Mouse (Mus musculus): ENCODE data around the gene Btn2a2.

The Btn2a2 gene

DNA sequence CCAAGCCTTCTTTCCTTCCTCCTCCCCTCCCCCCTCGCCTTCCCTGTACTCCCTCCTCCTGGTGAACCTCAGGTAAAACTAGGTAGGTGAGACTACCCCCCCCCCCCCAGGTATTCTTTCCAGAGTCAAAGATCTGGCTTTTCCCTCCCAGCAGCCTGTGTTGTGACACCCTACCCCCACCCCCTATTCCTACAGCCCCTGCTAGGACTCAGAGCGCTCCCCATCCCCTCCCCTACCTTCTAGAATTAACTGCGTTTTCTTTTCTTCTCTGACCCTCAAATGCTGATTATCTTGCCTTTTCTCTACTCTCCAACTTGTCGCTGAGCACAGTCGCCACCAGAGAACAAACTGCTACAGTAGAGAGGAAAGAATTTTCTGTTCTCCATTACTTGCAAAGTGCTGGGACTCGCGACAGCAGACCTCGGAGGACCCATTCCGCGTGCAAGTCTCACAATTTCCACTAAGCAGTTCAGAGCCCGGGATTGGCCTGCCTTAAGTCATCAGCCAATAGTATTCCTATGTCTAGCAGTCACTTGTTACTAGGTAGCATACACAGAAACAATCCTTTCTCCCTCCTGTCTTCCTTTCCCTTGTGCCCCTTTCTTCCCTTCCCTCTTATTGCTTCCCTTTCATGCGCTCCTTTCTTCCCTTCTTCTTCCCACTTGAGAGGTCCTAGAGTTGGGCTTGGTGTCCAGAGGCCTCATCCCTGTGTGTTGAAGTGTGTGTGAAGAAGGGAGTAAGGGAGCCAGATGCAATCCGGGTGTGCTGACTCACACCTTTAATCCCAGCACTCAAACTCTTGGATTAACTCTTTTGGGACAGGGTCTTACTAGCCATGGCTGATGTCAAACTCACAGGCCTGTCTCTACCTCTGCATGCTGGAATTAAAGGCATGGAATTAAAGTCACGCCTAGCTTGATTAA is at the start of gene Btn2a2:
Btn2a2 (minus strand) TSS at position 458 of the 923 bp plus-strand sequence.
- peak; percentile 53 for DNase-seq

DNA sequence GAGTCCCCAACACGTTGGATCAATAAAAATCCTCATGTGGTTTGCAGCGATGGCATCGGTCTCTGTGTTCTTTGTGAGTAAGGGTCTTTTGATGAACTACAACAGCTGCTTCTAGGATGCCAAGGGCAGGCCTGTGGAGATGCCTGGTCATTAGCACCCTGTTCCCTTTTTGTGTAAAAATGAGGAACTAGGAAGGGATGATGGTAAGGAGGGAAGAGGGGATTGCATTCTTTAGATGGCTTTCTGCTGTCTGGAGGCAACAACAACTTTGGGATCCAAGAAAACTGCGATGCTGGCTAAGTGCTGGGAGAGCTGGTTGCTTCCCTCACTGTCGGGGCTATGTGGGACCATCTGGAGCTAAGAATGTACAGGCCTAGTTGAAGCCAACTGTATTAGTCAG is 49.6 kb upstream of the Btn2a2 start:
- no peak for DNase-seq

DNA sequence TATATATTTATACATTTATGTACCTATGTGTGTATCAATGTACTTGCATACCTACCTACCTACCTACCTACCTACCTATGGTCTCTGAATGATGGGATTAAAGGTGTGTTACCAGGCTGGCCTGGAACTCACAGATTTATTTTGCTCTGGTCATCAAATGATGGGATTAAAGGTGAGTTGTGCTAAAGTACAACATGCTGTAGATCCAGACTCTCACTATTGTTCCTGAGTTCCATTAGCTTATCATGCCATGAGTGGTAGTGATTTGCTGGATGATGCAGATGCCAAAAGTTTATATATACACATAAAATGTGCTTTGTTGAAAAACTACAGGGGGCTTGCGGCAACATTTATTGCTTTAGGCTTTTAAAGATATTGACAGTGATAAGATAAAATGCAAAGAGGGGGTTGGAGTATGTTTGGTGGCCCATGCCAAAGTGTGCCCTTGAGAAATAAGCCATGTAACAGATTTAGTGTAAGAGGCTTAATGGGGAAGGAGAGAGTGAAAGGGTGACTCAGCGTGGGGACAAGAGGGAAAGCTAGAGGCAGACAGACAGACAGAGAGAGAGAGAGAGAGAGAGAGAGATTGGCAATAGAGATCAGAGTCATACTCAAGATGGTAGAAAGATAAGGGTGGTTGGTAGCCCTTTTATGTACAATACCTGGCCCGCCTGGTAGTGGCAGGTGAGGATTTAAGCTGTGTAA is 48.5 kb upstream of the Btn2a2 start:
- DNase-seq = no peak

DNA sequence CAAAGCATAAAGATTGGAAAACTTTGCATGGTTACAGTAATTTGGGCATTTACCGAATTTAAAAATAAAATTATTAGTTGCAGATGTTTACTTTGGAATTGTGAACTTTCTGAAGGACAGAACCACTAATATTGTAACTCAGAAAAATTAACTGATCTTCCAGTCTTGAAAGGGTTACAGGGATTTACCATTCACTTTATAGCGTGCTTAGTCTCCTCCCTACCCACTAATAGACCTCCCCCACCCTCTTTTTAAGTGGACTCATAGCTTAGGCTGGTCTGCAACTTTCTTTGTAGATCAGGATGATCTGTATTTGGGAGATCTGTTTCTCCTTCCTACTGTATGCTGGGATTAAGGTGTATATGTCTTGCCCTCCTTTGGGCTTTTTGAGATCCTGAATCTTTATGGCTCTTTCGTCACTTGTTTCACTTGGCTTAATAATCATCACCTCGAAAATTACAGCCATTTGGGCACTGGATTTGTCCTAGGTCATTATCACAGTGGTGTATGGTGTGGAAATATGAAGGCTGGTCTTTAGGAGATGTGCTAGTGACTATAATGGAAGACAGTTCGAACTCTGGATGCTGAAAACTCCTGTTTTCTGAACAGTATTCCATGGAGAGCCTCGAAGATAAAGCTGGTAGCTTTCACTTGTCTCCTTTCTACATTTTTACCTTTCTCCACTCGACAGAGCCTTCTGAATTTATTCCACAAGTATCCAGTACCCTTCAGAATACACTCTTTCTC is 47.6 kb upstream of the Btn2a2 start:
- no peak for DNase-seq

DNA sequence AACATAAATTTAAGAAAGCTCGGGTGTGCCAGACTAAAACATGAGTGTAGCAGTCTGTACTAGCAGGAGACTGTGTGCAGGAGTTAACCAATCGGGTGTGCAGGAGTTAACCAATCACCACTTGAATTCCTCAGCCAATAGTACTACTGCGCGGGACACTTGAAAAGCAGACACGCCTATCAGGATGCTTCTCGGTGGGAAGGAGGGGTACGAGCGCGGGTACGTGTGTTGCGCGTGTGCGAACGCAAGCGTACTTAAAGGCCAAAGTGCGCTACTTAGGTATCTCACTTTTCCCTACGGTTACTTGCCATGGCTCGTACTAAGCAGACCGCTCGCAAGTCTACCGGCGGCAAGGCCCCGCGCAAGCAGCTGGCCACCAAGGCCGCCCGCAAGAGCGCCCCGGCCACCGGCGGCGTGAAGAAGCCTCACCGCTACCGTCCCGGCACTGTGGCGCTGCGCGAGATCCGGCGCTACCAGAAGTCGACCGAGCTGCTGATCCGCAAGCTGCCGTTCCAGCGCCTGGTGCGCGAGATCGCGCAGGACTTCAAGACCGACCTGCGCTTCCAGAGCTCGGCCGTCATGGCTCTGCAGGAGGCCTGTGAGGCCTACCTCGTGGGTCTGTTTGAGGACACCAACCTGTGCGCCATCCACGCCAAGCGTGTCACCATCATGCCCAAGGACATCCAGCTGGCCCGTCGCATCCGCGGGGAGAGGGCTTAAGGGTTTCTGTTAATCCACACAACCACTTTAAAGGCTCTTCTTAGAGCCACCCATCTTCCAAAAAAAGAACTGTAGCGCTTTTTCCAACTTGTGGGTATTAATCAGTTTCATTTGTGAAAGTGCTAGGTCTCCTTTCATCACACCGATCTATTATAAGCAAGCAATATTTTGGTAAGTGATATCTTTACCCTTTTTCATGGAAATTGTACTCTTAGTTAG is 46.7 kb upstream of the Btn2a2 start, which contains the start of gene Hist1h3g:
Hist1h3g (plus strand) TSS at position 286 of the 939 bp plus-strand sequence.
- peak; percentile 82 for DNase-seq

GRCm38 (mm10) chr13:23534368-23535131 is 45.9 kb upstream of the Btn2a2 start:
- peak; percentile 36 for DNase-seq

DNA sequence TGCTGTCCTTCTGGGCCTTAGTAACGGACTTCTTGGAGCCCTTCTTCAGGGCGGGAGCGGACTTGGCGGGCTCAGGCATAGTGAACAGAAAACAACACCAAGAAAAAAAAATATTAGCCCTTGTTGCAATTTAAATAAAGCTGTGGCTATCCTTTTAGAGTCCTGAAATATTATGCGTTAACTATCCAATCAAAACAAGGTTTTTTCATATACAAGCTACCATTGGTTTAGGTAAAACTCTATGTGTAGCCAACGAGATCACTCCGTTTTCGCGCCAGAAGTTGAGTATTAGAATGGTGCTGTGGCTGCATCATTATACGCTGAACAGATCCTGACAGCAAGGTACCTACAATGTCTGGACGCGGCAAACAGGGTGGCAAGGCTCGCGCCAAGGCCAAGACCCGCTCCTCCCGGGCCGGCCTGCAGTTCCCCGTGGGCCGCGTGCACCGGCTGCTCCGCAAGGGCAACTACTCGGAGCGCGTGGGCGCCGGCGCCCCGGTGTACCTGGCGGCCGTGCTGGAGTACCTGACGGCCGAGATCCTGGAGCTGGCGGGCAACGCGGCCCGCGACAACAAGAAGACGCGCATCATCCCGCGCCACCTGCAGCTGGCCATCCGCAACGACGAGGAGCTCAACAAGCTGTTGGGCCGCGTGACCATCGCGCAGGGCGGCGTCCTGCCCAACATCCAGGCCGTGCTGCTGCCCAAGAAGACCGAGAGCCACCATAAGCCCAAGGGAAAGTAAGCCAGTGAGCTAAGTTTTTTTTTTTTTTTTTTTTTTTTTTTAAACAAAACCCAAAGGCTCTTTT is 45.1 kb upstream of the Btn2a2 start, which contains the start of gene Hist1h2af:
Hist1h2af (plus strand) TSS at position 347 of the 808 bp plus-strand sequence.
- DNase-seq = peak; percentile 66

- DNase-seq = no peak
These were observed 43.8 kb upstream of the Btn2a2 start for GRCm38 (mm10) chr13:23532262-23533075.

GRCm38 (mm10) chr13:23530901-23531875 is 42.5 kb upstream of the Btn2a2 start, which contains the start of gene Hist1h4h:
Hist1h4h (plus strand) TSS chr13:23531050.
- peak; percentile 98 for DNase-seq

GRCm38 (mm10) chr13:23530181-23530900 is 41.7 kb upstream of the Btn2a2 start:
- DNase-seq = peak; percentile 74

DNA sequence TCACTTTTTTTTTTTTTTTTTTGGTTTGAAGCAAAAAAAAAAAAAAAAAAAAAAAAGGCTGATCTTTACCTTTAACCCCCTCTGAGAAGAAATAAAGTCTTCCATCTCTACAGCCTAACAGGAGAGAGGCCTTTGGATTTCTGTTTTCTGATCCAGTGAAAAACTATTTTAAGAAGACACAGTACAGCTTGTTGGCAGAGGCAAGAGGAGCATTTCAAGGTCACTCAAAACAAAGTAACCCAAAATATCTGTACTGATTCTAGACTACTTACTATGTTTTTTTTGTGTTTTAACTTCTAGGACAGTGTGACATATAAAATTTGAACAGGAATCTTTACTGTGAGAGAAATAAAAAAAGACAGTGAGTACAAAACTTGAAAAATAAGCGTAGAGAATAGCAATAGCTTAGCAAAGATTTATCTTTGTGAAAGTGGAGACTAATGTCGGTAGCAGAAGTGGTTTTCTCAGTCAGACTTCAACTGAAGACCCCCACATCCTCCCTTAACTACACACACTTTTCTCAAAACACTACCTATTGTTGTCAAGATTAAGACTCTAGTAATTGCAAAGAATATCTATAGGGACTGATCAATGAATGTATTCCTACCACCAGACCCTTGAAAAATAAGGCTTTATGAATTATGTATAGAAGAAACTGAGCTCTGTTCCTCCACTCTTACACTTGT is 41.0 kb upstream of the Btn2a2 start:
- DNase-seq = no peak

- peak; percentile 22 for DNase-seq
These were observed 40.3 kb upstream of the Btn2a2 start for GRCm38 (mm10) chr13:23529005-23529404.

- DNase-seq = peak; percentile 94
These were observed 37.7 kb upstream of the Btn2a2 start for GRCm38 (mm10) chr13:23526312-23526711.

DNA sequence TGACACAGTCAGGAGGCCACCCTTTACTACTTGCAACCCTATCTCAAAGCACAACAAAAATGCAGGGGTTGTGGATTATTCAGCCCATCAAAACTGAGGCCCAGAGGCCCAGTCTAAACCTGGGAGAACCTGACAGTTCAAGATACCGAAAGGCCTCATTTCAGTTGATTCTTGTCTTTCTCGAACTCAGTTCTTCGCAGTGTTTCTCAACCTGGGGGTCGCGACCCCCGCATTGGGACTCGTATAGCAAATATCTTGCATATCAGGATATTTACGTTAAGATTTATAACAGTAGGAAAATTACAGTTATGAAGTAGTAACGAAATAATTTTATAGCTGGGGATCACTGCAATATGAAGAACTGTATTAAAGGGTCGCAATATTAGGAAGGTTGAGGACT is 37.2 kb upstream of the Btn2a2 start:
- no peak for DNase-seq

DNA sequence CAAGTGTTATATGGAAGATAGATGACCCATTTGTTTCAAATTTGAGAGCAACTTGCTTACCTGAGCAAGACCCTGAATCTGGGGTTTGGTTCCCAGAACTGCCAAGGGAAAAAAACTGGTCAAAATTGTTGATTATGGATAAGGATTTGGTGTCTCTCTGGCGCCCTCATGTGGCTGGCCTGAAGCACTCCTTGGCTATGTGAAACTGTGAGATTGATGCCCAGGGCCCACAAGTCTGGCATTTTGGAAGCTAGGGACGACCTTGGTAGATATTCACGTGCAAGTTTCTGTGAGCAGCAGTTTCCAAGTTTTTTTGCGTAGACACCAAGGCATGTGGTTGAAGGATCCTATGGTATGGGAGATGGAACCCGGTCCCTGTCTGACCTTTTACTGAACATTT is 36.0 kb upstream of the Btn2a2 start:
- peak; percentile 68 for DNase-seq

DNA sequence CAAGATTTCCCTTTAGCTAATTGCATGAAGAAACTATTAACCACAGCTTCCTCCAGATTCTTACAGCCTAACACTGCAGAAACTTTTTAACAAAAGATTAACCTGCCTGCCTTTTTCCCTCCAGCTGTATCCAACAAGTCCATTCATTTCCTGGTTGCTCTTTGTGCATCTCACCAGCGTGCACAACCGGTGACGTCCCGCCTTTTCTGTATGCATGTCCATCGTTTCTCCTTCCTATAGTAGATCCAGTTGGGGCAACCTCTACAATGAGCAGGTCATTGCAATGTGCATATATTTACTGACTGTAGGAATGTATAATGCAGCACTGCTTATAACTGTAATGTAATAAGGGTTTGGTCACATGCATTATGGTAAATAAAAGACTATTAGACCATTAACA is 35.3 kb upstream of the Btn2a2 start:
- no peak for DNase-seq

DNA sequence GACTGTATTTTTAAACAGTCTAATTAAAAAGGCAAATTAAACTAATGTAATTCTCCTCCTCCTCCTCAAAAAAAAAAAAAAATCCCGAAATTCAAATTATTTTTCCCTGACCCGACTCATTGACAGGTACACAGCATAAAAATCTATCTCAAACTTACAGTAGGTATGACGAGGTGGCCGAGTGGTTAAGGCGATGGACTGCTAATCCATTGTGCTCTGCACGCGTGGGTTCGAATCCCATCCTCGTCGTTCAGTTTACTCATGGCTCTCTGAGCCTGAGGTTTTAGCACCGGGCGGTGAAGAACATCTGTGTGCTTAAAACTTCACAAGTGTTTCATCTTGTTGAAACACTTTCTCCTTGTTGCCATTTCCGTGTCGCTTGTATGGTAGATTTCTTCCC is 33.0 kb upstream of the Btn2a2 start:
- DNase-seq = peak; percentile 79

All from kidney, adult 9 months (tissue).